Mouse (Mus musculus): ENCODE measurements around the gene Zfhx3. TPM values are rescaled to one million over a fixed set of nuclear protein-coding genes. Genes with fewer than 3 reads are reported as not detected.

The Zfhx3 gene
- polyA plus RNA-seq, 1 experiment from 2014 or later, result 4.4 TPM

GRCm38 (mm10) chr8:108937904-108938455 lies 995.5 kb downstream of the Zfhx3 start:
- WGBS, result 77% methylated on average over 8 of the region's 8 CpGs
- no peak overlapping the region for H3K9ac ChIP-seq
- no peak for ATAC-seq (replicated peaks; ENCODE audit: insufficient number of reproducible peaks, insufficient read depth, low FRiP score, low read depth)
- H3K4me2 ChIP-seq, result no peak overlapping the region
- no peaks in the 10 kb centered on the region for H3K9me3 ChIP-seq (replicated peaks)
- H3K36me3 ChIP-seq, result no peaks in the 10 kb centered on the region; the same call in 1 of the 2 replicates
- no peak overlapping the region for H3K4me3 ChIP-seq
- H3K27me3 ChIP-seq, result no peaks in the 10 kb centered on the region
- H3K27ac ChIP-seq, result no peak overlapping the region
- H3K4me1 ChIP-seq (replicated peaks), result no peaks in the 10 kb centered on the region

- Histone ChIP-seq H3K9me3 (replicated peaks) (no peaks in the 10 kb centered on the region), H3K9ac (no peak overlapping the region), H3K36me3 (peaks cover 25% of the 10 kb centered on the region), H3K4me3 (no peak overlapping the region), H3K4me1 (replicated peaks) (no peaks in the 10 kb centered on the region), H3K4me2 (no peak overlapping the region), H3K27me3 (no peaks in the 10 kb centered on the region), H3K27ac (no peak overlapping the region)
- ATAC-seq (replicated peaks; ENCODE audit: insufficient number of reproducible peaks, insufficient read depth, low FRiP score, low read depth), result no peak
- WGBS, result 87% methylated on average over 8 of the region's 8 CpGs
Measured at GRCm38 (mm10) chr8:108942686-108943085, 1000.2 kb downstream of the Zfhx3 start.

- H3K4me3 ChIP-seq, result no peak overlapping the region
- no peaks in the 10 kb centered on the region for H3K4me1 ChIP-seq (replicated peaks)
- 83% methylated on average over 11 of the region's 11 CpGs for WGBS
- no peaks in the 10 kb centered on the region for H3K27me3 ChIP-seq
- H3K27ac ChIP-seq, result no peak overlapping the region
- no peak overlapping the region for H3K9ac ChIP-seq
- no peak overlapping the region for H3K4me2 ChIP-seq
- H3K36me3 ChIP-seq, result peaks cover 29% of the 10 kb centered on the region
- no peaks in the 10 kb centered on the region for H3K9me3 ChIP-seq (replicated peaks)
- no peak for ATAC-seq (replicated peaks; ENCODE audit: insufficient number of reproducible peaks, insufficient read depth, low FRiP score, low read depth)
Measured at GRCm38 (mm10) chr8:108943132-108943531, 1000.7 kb downstream of the Zfhx3 start.

GRCm38 (mm10) chr8:108944312-108944711 lies 1001.9 kb downstream of the Zfhx3 start:
- Histone ChIP-seq H3K27ac (no peak overlapping the region), H3K4me2 (no peak overlapping the region), H3K9ac (no peak overlapping the region), H3K4me3 (no peak overlapping the region), H3K4me1 (replicated peaks) (no peaks in the 10 kb centered on the region), H3K9me3 (replicated peaks) (peaks cover 3% of the 10 kb centered on the region; the same call in 1 of the 2 replicates), H3K36me3 (peaks cover 41% of the 10 kb centered on the region), H3K27me3 (no peaks in the 10 kb centered on the region)
- no peak for ATAC-seq (replicated peaks; ENCODE audit: insufficient number of reproducible peaks, insufficient read depth, low FRiP score, low read depth)
- 82% methylated on average over 13 of the region's 13 CpGs for WGBS

GRCm38 (mm10) chr8:108950311-108950710 lies 1007.9 kb downstream of the Zfhx3 start:
- H3K27ac ChIP-seq, result no peak overlapping the region
- peaks cover 16% of the 10 kb centered on the region; the same call in 1 of the 2 replicates for H3K9me3 ChIP-seq (replicated peaks)
- no peak overlapping the region for H3K4me3 ChIP-seq
- H3K9ac ChIP-seq, result no peak overlapping the region
- no peak for ATAC-seq (replicated peaks; ENCODE audit: insufficient number of reproducible peaks, insufficient read depth, low FRiP score, low read depth)
- H3K4me2 ChIP-seq, result no peak overlapping the region
- 96% methylated on average over 21 of the region's 21 CpGs for WGBS
- H3K27me3 ChIP-seq, result no peaks in the 10 kb centered on the region
- H3K36me3 ChIP-seq, result peaks cover 82% of the 10 kb centered on the region
- no peaks in the 10 kb centered on the region for H3K4me1 ChIP-seq (replicated peaks)

- no peak for ATAC-seq (replicated peaks; ENCODE audit: insufficient number of reproducible peaks, insufficient read depth, low FRiP score, low read depth)
- no peaks in the 10 kb centered on the region for H3K27me3 ChIP-seq
- H3K27ac ChIP-seq, result no peak overlapping the region
- peaks cover 16% of the 10 kb centered on the region; the same call in 1 of the 2 replicates for H3K9me3 ChIP-seq (replicated peaks)
- H3K4me1 ChIP-seq (replicated peaks), result no peaks in the 10 kb centered on the region
- no peak overlapping the region for H3K9ac ChIP-seq
- H3K4me3 ChIP-seq, result no peak overlapping the region
- H3K4me2 ChIP-seq, result no peak overlapping the region
- peaks cover 83% of the 10 kb centered on the region for H3K36me3 ChIP-seq
- 95% methylated on average over 12 of the region's 12 CpGs for WGBS
Measured at GRCm38 (mm10) chr8:108951560-108951959, 1009.1 kb downstream of the Zfhx3 start.

GRCm38 (mm10) chr8:108956416-108956815 lies 1014.0 kb downstream of the Zfhx3 start:
- H3K27ac ChIP-seq, result no peak overlapping the region
- H3K9me3 ChIP-seq (replicated peaks), result no peaks in the 10 kb centered on the region
- peaks cover 38% of the 10 kb centered on the region for H3K36me3 ChIP-seq
- no peaks in the 10 kb centered on the region for H3K27me3 ChIP-seq
- H3K9ac ChIP-seq, result no peak overlapping the region
- H3K4me1 ChIP-seq (replicated peaks), result no peaks in the 10 kb centered on the region
- 66% methylated on average over 35 of the region's 37 CpGs for WGBS
- H3K4me2 ChIP-seq, result peak overlapping the region; percentile 52
- ATAC-seq (replicated peaks; ENCODE audit: insufficient number of reproducible peaks, insufficient read depth, low FRiP score, low read depth), result no peak
- peak overlapping the region; percentile 29 for H3K4me3 ChIP-seq

- no peak overlapping the region for H3K27ac ChIP-seq
- ATAC-seq (replicated peaks; ENCODE audit: insufficient number of reproducible peaks, insufficient read depth, low FRiP score, low read depth), result no peak
- H3K4me1 ChIP-seq (replicated peaks), result no peaks in the 10 kb centered on the region
- no peak overlapping the region for H3K9ac ChIP-seq
- H3K36me3 ChIP-seq, result no peaks in the 10 kb centered on the region
- no peak overlapping the region for H3K4me2 ChIP-seq
- 67% methylated on average over 7 of the region's 7 CpGs for WGBS
- no peaks in the 10 kb centered on the region for H3K9me3 ChIP-seq (replicated peaks)
- no peak overlapping the region for H3K4me3 ChIP-seq
- H3K27me3 ChIP-seq, result no peaks in the 10 kb centered on the region
Measured at GRCm38 (mm10) chr8:108962516-108962915, 1020.1 kb downstream of the Zfhx3 start.

GRCm38 (mm10) chr8:108963181-108963580 lies 1020.7 kb downstream of the Zfhx3 start:
- Histone ChIP-seq H3K36me3 (no peaks in the 10 kb centered on the region), H3K4me1 (replicated peaks) (no peaks in the 10 kb centered on the region), H3K9ac (no peak overlapping the region), H3K27ac (no peak overlapping the region), H3K4me3 (no peak overlapping the region), H3K9me3 (replicated peaks) (no peaks in the 10 kb centered on the region), H3K27me3 (no peaks in the 10 kb centered on the region), H3K4me2 (no peak overlapping the region)
- no peak for ATAC-seq (replicated peaks; ENCODE audit: insufficient number of reproducible peaks, insufficient read depth, low FRiP score, low read depth)
- 88% methylated on average over 2 of the region's 2 CpGs for WGBS

GRCm38 (mm10) chr8:108966041-108966440 lies 1023.6 kb downstream of the Zfhx3 start:
- Histone ChIP-seq H3K9me3 (replicated peaks) (no peaks in the 10 kb centered on the region), H3K4me3 (no peak overlapping the region), H3K4me2 (no peak overlapping the region), H3K9ac (no peak overlapping the region), H3K4me1 (replicated peaks) (no peaks in the 10 kb centered on the region), H3K27me3 (no peaks in the 10 kb centered on the region), H3K27ac (no peak overlapping the region), H3K36me3 (no peaks in the 10 kb centered on the region)
- no peak for ATAC-seq (replicated peaks; ENCODE audit: insufficient number of reproducible peaks, insufficient read depth, low FRiP score, low read depth)
- 65% methylated on average over 12 of the region's 12 CpGs for WGBS

- Histone ChIP-seq H3K4me1 (replicated peaks) (no peaks in the 10 kb centered on the region), H3K27me3 (no peaks in the 10 kb centered on the region), H3K4me3 (no peak overlapping the region), H3K36me3 (no peaks in the 10 kb centered on the region), H3K27ac (no peak overlapping the region), H3K9me3 (replicated peaks) (no peaks in the 10 kb centered on the region), H3K9ac (no peak overlapping the region), H3K4me2 (no peak overlapping the region)
- 84% methylated on average over 9 of the region's 9 CpGs for WGBS
- no peak for ATAC-seq (replicated peaks; ENCODE audit: insufficient number of reproducible peaks, insufficient read depth, low FRiP score, low read depth)
Measured at GRCm38 (mm10) chr8:108973639-108974325, 1031.3 kb downstream of the Zfhx3 start.

Data from heart, embryonic 15.5 days (tissue).